Mouse (Mus musculus): Measurements from ENCODE around the gene Zfp784. TPM values are rescaled to one million over a fixed set of nuclear protein-coding genes. Genes with fewer than 3 reads are reported as not detected.
A peak's percentile ranks its signal among the peaks of the same experiment; 100 is the strongest.

Zfp784 gene
- total RNA-seq (2014; rRNA removed) (2.4 and 2.8 TPM in 2 replicates), polyA plus RNA-seq (2012; rRNA removed) (2.7 and 2.9 TPM in 2 replicates)

DNA sequence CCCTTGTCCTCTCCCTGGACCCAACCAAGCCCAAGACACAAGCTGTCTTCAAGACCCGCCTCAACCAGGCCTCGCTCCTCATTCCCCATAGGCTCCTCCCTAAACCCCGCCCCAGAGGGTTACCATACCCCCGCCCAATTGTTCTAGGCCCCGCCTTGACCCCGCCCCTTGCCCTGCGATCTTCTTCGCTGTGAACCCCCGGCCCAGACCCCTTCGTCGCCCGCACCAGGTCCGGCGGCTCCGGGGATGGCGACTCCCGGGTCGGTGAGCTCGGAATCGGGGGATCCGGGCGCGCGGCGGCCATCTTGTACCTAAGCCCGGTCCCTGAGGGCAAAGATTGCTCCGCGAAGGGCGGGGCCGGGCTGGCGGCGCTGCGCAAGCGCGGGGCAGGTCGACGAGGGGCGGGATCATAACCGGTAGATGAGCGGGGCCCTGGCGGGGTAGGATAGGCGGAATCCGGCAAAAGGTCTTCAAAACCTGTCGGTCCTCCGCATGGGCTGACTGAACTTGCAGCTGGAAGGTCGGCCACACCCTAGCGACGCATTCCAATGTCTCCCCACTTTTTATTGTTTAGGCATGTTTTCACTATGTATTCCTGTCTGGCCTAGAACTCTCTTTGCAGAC lies at the start of gene Zfp784:
TSS of gene Zfp784 (minus strand) at position 338 of the 624 bp plus-strand sequence.
- Histone ChIP-seq H3K27me3 (ENCODE audit: control insufficient read depth, insufficient read depth, low read length) (no peaks in the 10 kb centered on the region), H3K9ac (ENCODE audit: low read depth, low read length) (peak within 1 kb of the TSS; percentile 92), H3K27ac (replicated peaks; ENCODE audit: insufficient read depth, low read depth, low read length) (peak within 1 kb of the TSS; percentile 94), H3K4me3 (ENCODE audit: insufficient read depth, low read depth, low read length) (peak within 1 kb of the TSS; percentile 79), H3K4me1 (ENCODE audit: control insufficient read depth, insufficient read depth, low read length) (peaks cover 2% of the 10 kb centered on the region), H3K79me2 (ENCODE audit: control insufficient read depth, insufficient read depth, low read length) (no peaks in the 10 kb centered on the region), H3K36me3 (ENCODE audit: control insufficient read depth, insufficient read depth, low read length) (no peaks in the 10 kb centered on the region)
- peak; percentile 72 for DNase-seq (ENCODE audit: extremely low read depth, low read depth, low spot score)
- under 1% methylated on average over 48 of the region's 48 CpGs for WGBS
- TF ChIP-seq CTCF (IDR thresholded peaks at IDR 0.05; ENCODE audit: low read depth, low read length) (no peak), POLR2A (IDR thresholded peaks at IDR 0.05; ENCODE audit: extremely low read depth, insufficient read depth, low read length) (peak; percentile 67; the same call in 1 of the 2 replicates)

- Histone ChIP-seq H3K79me2 (ENCODE audit: control insufficient read depth, insufficient read depth, low read length) (peaks cover 32% of the 10 kb centered on the region; the same call in 1 of the 2 replicates), H3K27ac (replicated peaks; ENCODE audit: insufficient read depth, low read depth, low read length) (peak overlapping the region; percentile 38), H3K27me3 (ENCODE audit: control insufficient read depth, insufficient read depth, low read length) (no peaks in the 10 kb centered on the region), H3K36me3 (ENCODE audit: control insufficient read depth, insufficient read depth, low read length) (peaks cover 9% of the 10 kb centered on the region; the same call in 1 of the 2 replicates), H3K4me1 (ENCODE audit: control insufficient read depth, insufficient read depth, low read length) (peaks cover 32% of the 10 kb centered on the region), H3K9ac (ENCODE audit: low read depth, low read length) (no peak overlapping the region), H3K4me3 (ENCODE audit: insufficient read depth, low read depth, low read length) (no peak overlapping the region)
- DNase-seq (ENCODE audit: extremely low read depth, low read depth, low spot score) = peak; percentile 91
- 16% methylated on average over 4 of the region's 4 CpGs for WGBS
- no peak for TF ChIP-seq POLR2A (IDR thresholded peaks at IDR 0.05; ENCODE audit: extremely low read depth, insufficient read depth, low read length)
- TF ChIP-seq CTCF (IDR thresholded peaks at IDR 0.05; ENCODE audit: low read depth, low read length) = no peak
These were observed 49.6 kb upstream of the Zfp784 start for GRCm38 (mm10) chr7:5087886-5088285.

- TF ChIP-seq POLR2A (IDR thresholded peaks at IDR 0.05; ENCODE audit: extremely low read depth, insufficient read depth, low read length) (no peak), CTCF (IDR thresholded peaks at IDR 0.05; ENCODE audit: low read depth, low read length) (no peak)
- Histone ChIP-seq H3K9ac (ENCODE audit: low read depth, low read length) (no peak overlapping the region), H3K4me3 (ENCODE audit: insufficient read depth, low read depth, low read length) (no peak overlapping the region), H3K79me2 (ENCODE audit: control insufficient read depth, insufficient read depth, low read length) (peaks cover 34% of the 10 kb centered on the region; the same call in 1 of the 2 replicates), H3K27ac (replicated peaks; ENCODE audit: insufficient read depth, low read depth, low read length) (no peak overlapping the region), H3K4me1 (ENCODE audit: control insufficient read depth, insufficient read depth, low read length) (peaks cover 33% of the 10 kb centered on the region), H3K36me3 (ENCODE audit: control insufficient read depth, insufficient read depth, low read length) (peaks cover 9% of the 10 kb centered on the region; the same call in 1 of the 2 replicates), H3K27me3 (ENCODE audit: control insufficient read depth, insufficient read depth, low read length) (no peaks in the 10 kb centered on the region)
- DNase-seq (ENCODE audit: extremely low read depth, low read depth, low spot score) = no peak
- WGBS = 62% methylated on average over 5 of the region's 5 CpGs
These were observed 48.7 kb upstream of the Zfp784 start for GRCm38 (mm10) chr7:5086921-5087440.

- no peak for TF ChIP-seq POLR2A (IDR thresholded peaks at IDR 0.05; ENCODE audit: extremely low read depth, insufficient read depth, low read length)
- TF ChIP-seq CTCF (IDR thresholded peaks at IDR 0.05; ENCODE audit: low read depth, low read length) = no peak
- Histone ChIP-seq H3K27me3 (ENCODE audit: control insufficient read depth, insufficient read depth, low read length) (no peaks in the 10 kb centered on the region), H3K4me1 (ENCODE audit: control insufficient read depth, insufficient read depth, low read length) (peaks cover 33% of the 10 kb centered on the region), H3K27ac (replicated peaks; ENCODE audit: insufficient read depth, low read depth, low read length) (no peak overlapping the region), H3K79me2 (ENCODE audit: control insufficient read depth, insufficient read depth, low read length) (peaks cover 39% of the 10 kb centered on the region), H3K9ac (ENCODE audit: low read depth, low read length) (no peak overlapping the region), H3K4me3 (ENCODE audit: insufficient read depth, low read depth, low read length) (no peak overlapping the region), H3K36me3 (ENCODE audit: control insufficient read depth, insufficient read depth, low read length) (peaks cover 9% of the 10 kb centered on the region; the same call in 1 of the 2 replicates)
- DNase-seq (ENCODE audit: extremely low read depth, low read depth, low spot score) = no peak
- WGBS = 70% methylated on average over 1 of the region's 1 CpGs
These were observed 47.3 kb upstream of the Zfp784 start for GRCm38 (mm10) chr7:5085512-5085911.

- peak; percentile 81 for DNase-seq (ENCODE audit: extremely low read depth, low read depth, low spot score)
- TF ChIP-seq CTCF (IDR thresholded peaks at IDR 0.05; ENCODE audit: low read depth, low read length) (no peak), POLR2A (IDR thresholded peaks at IDR 0.05; ENCODE audit: extremely low read depth, insufficient read depth, low read length) (no peak)
These were observed 45.3 kb upstream of the Zfp784 start for GRCm38 (mm10) chr7:5083325-5084105.

More at GRCm38 (mm10) chr7:5083325-5084105, 45.3 kb upstream of the Zfp784 start:
- H3K36me3 ChIP-seq (ENCODE audit: control insufficient read depth, insufficient read depth, low read length) = peaks cover 13% of the 10 kb centered on the region; the same call in 1 of the 2 replicates
- peaks cover 33% of the 10 kb centered on the region for H3K79me2 ChIP-seq (ENCODE audit: control insufficient read depth, insufficient read depth, low read length)
- no peak overlapping the region for H3K9ac ChIP-seq (ENCODE audit: low read depth, low read length)
- H3K27ac ChIP-seq (replicated peaks; ENCODE audit: insufficient read depth, low read depth, low read length) = peak overlapping the region; percentile 2
- WGBS = 41% methylated on average over 18 of the region's 18 CpGs
- H3K4me3 ChIP-seq (ENCODE audit: insufficient read depth, low read depth, low read length) = no peak overlapping the region
- peaks cover 33% of the 10 kb centered on the region for H3K4me1 ChIP-seq (ENCODE audit: control insufficient read depth, insufficient read depth, low read length)
- no peaks in the 10 kb centered on the region for H3K27me3 ChIP-seq (ENCODE audit: control insufficient read depth, insufficient read depth, low read length)

Measured in liver, adult 2 months (tissue).